Mouse (Mus musculus) embryonic fibroblast, embryonic 13.5 days (primary cell): Measurements from ENCODE around the gene Plxnb3.

Source experiments
- CTCF ChIP-seq: IDR thresholded peaks from 2 replicates; pipeline ENCODE4 v1.5.1; 2011; ENCODE audit warnings: mild to moderate bottlenecking, control low read depth, low read length, moderate library complexity, borderline replicate concordance; ENCODE audit not compliant: insufficient read depth
- POLR2A ChIP-seq: IDR thresholded peaks from 2 replicates; pipeline ENCODE4 v1.6.1; 2011; ENCODE audit warnings: low read depth, mild to moderate bottlenecking, control low read depth, low read length, moderate library complexity

DNA sequence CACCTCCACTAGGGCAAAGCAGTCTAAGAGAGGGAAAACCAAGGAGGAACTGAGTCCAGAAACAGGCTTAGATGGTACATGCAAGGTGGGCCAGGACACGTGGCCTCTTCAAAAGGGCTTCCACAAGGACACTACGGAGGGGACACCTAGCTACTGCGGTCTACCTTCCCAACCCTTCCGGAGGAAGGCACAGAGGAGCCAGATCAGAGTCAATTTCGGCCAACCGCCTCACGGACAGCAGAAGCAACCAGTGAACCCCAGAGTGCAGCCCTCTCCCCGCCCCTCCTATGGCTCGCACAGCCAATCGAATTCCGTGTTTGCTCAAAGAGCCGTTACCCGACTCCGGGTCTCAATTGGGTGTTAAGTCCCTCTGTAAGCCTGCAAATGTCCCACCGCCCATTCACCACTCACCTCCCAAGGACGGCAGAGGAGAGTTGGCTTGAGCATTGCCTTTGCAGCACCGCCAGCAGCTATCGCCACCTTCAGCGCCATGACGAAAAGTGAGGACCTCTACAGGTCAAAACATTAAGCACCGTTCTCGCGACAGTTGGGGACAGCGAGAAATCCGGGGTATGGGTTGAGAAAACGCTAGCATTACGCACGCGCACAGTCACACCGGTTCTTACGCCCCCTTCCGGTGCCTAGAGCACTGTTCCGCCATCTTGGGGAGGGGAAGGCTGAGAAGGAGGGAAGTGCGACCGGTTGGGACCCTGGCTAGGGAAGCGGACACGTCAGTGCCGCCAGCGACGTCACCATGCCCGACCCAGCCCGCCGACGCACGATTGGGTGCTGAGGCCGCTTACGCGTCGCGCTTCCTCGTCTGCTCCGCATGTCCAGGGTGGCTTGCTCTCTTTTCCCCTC lies 29.7 kb downstream of the Plxnb3 start, which contains the start of the genes Idh3g and Ssr4:
- peak; percentile 83 for TF ChIP-seq POLR2A
- TF ChIP-seq CTCF, result peak; percentile 36; the same call in 1 of the 2 replicates
